Mouse (Mus musculus): ENCODE results near the gene Stat4.

The Stat4 gene

DNA sequence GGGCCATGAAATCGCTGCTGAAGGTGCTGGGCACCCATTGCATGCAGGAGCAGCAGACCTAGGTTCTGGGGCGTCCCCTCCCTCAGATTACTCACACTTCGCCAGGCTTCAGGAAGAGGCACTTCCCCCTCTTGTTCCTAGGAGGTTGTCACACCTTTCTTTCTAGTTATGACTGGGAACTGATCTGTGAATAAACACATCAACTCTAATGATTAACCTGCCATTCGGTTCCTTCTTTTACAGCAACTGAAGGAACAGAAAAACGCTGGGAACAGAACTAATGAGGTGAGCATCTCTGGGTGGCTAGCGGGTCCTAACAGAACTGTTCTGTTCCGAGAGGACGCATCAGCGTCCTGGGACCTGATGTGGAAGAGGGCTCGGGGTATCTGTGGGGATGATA lies 158.0 kb downstream of the Stat4 start:
- DNase-seq (ENCODE audit: low read depth, low spot score): no peak

DNA sequence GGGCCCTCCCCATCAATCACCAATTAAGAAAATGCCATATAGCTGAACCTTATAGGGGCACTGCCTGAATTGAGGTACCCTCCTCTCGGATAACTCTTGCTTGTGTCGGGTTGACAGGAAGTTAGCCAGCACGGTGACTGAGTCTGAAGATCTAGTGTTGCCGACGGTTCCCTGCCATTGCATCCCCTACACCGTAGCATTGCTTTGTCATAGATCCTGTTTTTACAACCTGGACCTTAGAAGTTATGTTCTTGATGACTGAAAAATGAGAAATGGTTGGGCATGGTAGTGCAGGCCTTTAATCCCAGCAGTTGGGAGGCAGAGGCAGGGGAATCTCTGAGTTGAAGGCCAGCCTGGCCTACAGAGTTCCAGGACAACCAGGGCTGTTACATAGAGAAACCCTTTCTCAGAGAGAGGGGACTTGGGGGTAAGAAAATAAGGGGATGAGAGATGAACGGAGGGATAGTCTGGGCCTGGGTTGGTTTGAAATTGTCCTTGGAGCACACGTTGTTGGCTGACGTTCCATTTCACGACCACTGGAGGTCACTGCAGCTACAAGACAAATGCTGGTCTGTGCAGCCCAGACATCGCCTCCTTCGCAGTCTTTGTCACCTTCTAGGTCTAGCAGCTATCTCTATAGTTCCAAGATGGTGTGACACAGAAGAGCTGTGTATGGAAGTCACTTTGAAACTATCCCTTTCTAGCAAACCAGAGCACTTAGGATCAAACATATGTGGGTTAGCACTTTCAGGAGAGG lies 159.4 kb downstream of the Stat4 start:
- peak; percentile 65 for DNase-seq (ENCODE audit: low read depth, low spot score)

DNA sequence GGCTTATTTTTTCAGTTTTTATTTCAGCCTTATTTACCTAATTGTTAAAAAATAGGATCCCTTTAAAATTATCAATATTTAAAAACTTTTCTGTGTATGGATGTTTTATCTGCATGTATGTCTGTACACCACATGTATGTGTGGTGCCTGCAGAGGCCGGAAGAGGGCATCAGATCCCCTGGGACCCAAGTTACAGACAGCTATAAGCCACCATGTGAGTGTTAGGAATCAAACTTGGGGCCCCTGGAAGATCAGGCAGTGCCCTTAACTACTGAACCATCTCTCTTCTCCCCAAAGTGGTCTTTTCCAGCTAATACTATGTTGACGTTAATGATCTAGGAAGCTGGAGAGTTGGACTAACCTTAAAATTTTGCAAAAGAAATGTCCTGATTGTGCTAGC lies 160.5 kb downstream of the Stat4 start:
- DNase-seq (ENCODE audit: low read depth, low spot score): no peak

DNA sequence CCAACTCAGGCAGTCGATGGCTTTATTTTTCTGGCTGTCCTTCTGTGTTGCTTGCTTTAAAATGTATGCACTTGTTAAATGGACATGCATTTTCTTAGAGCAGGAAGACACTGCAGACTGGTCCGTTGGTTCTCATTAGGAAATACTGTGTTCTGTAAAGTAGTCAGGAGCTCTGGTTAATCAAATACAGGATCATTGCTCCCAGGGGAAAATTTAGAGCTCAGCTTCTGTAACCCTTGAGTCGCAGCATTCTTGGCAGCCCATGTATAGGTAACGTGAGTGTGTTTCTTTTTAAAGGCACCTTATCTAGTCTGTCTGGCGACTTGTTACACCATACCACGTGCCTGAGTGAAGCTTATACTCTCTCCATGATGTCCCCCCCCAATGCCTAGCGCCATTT lies 161.2 kb downstream of the Stat4 start:
- no peak for DNase-seq (ENCODE audit: low read depth, low spot score)

DNA sequence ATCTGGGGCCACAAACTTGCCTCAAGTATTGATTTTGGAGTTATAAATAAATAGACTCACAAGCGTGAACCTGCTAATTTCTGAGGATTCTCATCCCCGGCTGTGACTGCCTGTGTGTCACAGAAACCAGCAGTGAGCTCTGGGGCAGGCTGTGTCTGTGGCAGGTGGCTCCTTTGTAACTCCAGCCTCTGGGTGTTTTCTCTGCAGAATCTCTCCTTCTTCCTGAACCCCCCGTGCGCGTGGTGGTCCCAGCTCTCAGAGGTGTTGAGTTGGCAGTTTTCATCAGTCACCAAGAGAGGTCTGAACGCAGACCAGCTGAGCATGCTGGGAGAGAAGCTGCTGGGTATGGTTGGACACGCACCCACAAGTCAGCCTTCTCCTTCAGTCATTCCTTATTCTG lies 161.7 kb downstream of the Stat4 start:
- DNase-seq (ENCODE audit: low read depth, low spot score): no peak

DNA sequence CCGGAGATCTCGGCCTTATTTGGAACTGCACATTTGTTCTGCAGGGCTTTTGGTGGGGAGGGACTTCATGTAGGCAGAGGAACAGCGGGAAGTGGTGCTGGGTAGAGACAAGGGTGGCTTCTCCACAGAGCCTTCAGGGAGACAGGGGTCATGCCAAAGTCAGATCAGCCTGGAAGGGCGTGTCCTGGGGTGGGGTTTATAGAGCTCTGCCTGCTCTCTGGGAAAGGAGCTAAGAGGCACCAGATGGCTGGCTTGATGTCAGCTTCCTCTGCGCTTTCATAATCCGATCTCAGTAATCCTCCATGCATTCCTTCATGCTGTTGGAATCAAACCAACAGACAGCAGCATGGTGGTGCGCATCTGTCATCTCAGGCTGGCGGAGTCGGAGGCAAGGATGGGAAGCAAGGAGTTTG lies 163.0 kb downstream of the Stat4 start:
- no peak for DNase-seq (ENCODE audit: low read depth, low spot score)

DNA sequence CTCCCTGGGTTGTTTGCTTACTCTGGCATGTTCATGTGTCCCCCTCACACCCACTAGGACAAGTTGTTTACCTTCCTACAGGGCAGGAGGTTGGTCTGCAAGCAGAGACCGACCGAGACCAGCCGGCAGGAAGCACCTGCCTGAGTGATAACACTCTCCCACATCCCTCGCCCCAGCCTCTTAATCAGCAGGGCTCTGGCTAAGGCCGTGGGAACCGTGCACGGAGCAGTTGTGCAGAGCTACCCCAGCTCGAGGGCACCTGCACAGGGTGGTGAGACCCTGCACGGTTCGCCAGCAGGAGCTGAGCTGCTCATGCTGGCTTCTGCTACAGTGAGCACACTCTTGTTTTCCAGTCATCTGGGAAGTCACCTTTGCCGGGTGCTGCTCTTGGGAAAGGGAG lies 163.7 kb downstream of the Stat4 start:
- DNase-seq (ENCODE audit: low read depth, low spot score): no peak

DNA sequence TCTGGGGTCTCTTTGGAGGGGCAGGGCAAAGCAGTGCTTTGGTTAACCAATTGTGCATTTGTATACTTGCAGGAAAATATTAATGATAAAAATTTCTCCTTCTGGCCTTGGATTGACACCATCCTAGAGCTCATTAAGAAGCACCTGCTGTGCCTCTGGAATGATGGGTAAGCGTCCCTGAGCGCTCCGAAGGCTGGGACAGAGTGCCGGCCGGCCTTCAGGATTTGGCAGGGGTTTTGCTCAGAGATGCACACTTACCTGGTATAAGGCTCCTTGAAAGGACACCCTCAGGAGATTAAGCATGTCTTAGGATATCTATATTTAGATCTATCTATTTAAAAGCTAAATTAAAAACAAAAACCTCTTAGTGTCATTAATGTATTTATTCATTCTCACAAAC lies 164.2 kb downstream of the Stat4 start:
- no peak for DNase-seq (ENCODE audit: low read depth, low spot score)

DNA sequence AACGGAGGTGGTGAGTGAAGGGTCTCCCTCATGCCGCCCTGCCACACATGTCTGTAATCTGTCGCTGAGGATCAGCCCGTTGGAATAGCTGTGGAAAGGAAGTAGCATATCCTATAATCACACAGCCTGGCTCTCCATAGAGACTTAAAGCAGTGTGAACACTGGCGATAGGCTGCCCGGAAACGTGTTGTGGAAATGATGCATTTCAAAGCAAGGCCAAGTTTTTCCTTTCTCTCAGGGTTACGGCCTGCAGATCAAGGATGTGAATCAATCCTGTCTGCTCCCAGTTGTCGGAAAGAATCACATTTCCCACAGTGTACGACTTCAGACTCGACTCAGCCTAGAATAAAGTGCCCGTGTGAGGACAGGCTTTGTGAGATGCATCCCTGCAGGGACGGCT lies 165.4 kb downstream of the Stat4 start:
- no peak for DNase-seq (ENCODE audit: low read depth, low spot score)

DNA sequence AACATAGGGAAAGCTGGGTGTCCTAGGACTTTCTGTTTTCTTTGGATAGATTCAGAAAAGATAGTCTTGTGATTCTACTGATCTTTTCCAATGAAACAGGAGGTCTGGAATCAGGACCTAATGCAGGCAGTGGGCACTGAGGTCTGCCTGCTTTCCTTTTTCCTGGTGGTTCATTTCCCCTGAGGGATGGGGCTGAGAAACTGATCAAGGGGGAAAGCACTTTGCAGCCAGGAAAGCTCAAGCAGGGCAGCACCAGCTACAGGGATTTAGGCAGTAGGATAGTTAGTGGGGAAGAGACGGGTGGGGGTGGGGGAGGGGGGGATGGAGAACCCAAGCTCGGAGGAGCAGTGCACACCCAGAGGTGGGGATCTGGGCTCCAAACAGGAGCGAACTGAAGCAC lies 166.0 kb downstream of the Stat4 start:
- no peak for DNase-seq (ENCODE audit: low read depth, low spot score)

DNA sequence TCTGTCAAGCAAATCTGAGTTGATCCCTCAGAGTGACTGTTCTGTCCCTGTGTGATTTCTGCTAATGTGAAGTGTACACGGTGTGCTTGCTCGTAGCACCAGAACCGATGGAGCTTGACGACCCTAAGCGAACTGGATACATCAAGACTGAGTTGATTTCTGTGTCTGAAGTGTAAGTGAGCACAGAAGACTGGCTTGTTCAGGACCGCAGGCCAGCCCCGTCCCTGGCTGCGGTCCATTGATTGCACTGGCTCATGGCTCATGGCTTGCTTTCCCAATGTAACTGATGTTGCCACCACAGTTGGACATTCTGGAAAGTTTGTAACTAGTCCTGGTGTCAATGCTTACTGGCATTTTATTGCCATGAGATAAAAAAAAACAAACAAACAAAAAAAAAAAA lies 167.9 kb downstream of the Stat4 start:
- DNase-seq (ENCODE audit: low read depth, low spot score): no peak

DNA sequence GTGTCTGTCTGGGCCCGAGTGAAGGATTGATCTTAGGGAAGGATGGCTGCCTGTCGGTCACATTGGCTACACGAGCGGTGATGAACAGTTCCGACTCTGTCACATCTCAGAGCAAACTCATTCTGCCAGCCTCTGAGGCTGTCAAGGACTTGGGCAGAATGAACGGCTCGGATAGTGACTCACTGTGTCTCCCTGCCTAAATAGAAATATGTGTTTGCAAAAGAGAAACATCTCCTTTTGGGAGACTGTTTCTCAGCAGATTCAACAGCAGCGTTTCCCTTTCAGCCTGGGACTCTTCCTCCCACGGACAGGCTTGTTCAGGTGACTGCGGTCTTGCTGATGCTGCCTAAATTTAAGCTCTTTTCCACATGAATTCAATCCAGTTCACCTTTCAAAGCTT lies 169.4 kb downstream of the Stat4 start:
- no peak for DNase-seq (ENCODE audit: low read depth, low spot score)

Data from CD4-positive helper T cell, adult 2 months (primary cell).